Mouse (Mus musculus) CH12.LX (cell line): ENCODE measurements at regions not wholly inside any gene's neighbourhood (a gene's known extent, or its start where the extent isn't known, plus 50 kb on each side); places are given as distances from the start of the nearest gene placed in this dataset.

Source experiments
- DNase-seq: peaks from one replicate; pipeline ENCODE4 v3.0.0-alpha.2; 2013; ENCODE audit errors: extremely low read depth
- H3K27ac ChIP-seq: 2 replicates; pipeline ENCODE4 v1.5.1; 2012; ENCODE audit warnings: low read depth, mild to moderate bottlenecking, control low read depth, moderate library complexity; ENCODE audit not compliant: insufficient read depth
- H3K27me3 ChIP-seq: replicated peaks from 2 replicates; pipeline ENCODE3; 2012; ENCODE audit warnings: inconsistent platforms
- H3K36me3 ChIP-seq, 2 experiments: replicated peaks in 1 of 2; 2 replicates each; pipeline versions ENCODE3 to v1.6.1; 2012; ENCODE audit warnings: inconsistent platforms in 1 of 2, low read length in 1 of 2, mild to moderate bottlenecking in 1 of 2, mixed read lengths in 1 of 2, moderate library complexity in 1 of 2; ENCODE audit not compliant: control insufficient read depth in 1 of 2, insufficient read depth in 1 of 2
- H3K4me1 ChIP-seq, 2 experiments: 2 replicates each; pipeline ENCODE4 v1.6.1; 2012; ENCODE audit warnings: inconsistent platforms in 1 of 2, moderate library complexity in 1 of 2; ENCODE audit not compliant: insufficient read depth in 2 of 2, control insufficient read depth in 1 of 2
- H3K4me2 ChIP-seq: 2 replicates; pipeline ENCODE4 v1.6.1; 2012; ENCODE audit warnings: low read depth, mild to moderate bottlenecking, control low read depth; ENCODE audit not compliant: poor library complexity, insufficient read depth, severe bottlenecking
- H3K4me3 ChIP-seq, 3 experiments: fragments of 150-350 bp in 1 of 3; sonication (generic) in 1 of 3; replicated peaks in 1 of 3; 2 replicates each; pipeline versions ENCODE3 to v1.5.1; 2011 to 2012; ENCODE audit warnings: low read depth in 2 of 3, low read length in 2 of 3, mild to moderate bottlenecking in 2 of 3, moderate library complexity in 2 of 3, control low read depth in 1 of 3, improper control_type of control experiment in 1 of 3, inconsistent platforms in 1 of 3, mixed read lengths in 1 of 3; ENCODE audit not compliant: poor library complexity in 1 of 3
- H3K79me2 ChIP-seq: replicated peaks from 2 replicates; pipeline ENCODE4 v1.6.1; 2012; ENCODE audit warnings: mild to moderate bottlenecking, moderate library complexity; ENCODE audit not compliant: control insufficient read depth, poor library complexity, insufficient read depth, severe bottlenecking; ENCODE audit errors: extremely low read depth
- H3K9ac ChIP-seq: 2 replicates; pipeline ENCODE4 v1.6.1; 2012; ENCODE audit warnings: low read depth, mild to moderate bottlenecking, control low read depth, moderate library complexity; ENCODE audit not compliant: insufficient read depth
- H3K9me3 ChIP-seq: replicated peaks from 2 replicates; pipeline ENCODE3; 2012; ENCODE audit warnings: low read length, inconsistent platforms, mixed read lengths
- CTCF ChIP-seq, 2 experiments: IDR thresholded peaks in 1 of 2; conservative IDR thresholded peaks in 1 of 2; 2 replicates each; pipeline ENCODE4 v1.5.1; 2011 to 2012; ENCODE audit warnings: low read depth in 2 of 2, low read length in 2 of 2, improper control_type of control experiment in 1 of 2, inconsistent platforms in 1 of 2, mild to moderate bottlenecking in 1 of 2, moderate library complexity in 1 of 2
- E2F4 ChIP-seq: IDR thresholded peaks from 2 replicates; pipeline ENCODE4 v1.6.1; 2011; ENCODE audit warnings: low read depth, low read length, improper control_type of control experiment; ENCODE audit not compliant: insufficient replicate concordance
- EP300 ChIP-seq: IDR thresholded peaks from 2 replicates; pipeline ENCODE4 v1.6.1; 2011; ENCODE audit warnings: low read length, improper control_type of control experiment
- HCFC1 ChIP-seq: IDR thresholded peaks from 2 replicates; pipeline ENCODE4 v1.6.1; 2012; ENCODE audit warnings: low read depth, mild to moderate bottlenecking, inconsistent platforms, low read length, improper control_type of control experiment
- JUND ChIP-seq: conservative IDR thresholded peaks from 2 replicates; pipeline ENCODE4 v1.6.1; 2011; ENCODE audit warnings: low read depth, low read length, improper control_type of control experiment
- MAFK ChIP-seq: IDR thresholded peaks from 2 replicates; pipeline ENCODE4 v1.6.1; 2011; ENCODE audit warnings: low read length, improper control_type of control experiment; ENCODE audit not compliant: insufficient replicate concordance
- NRF1 ChIP-seq: IDR thresholded peaks from 2 replicates; pipeline ENCODE4 v1.6.1; 2014; ENCODE audit warnings: low read depth, mild to moderate bottlenecking, inconsistent platforms, low read length, improper control_type of control experiment, moderate library complexity
- POLR2A ChIP-seq: IDR thresholded peaks from 2 replicates; pipeline ENCODE4 v1.6.1; 2011; ENCODE audit warnings: low read depth, mild to moderate bottlenecking, improper control_type of control experiment, low read length
- RAD21 ChIP-seq: IDR thresholded peaks from 2 replicates; pipeline ENCODE4 v1.6.1; 2011; ENCODE audit warnings: low read depth, mild to moderate bottlenecking, low read length, improper control_type of control experiment, moderate library complexity
- SIN3A ChIP-seq: IDR thresholded peaks from 2 replicates; pipeline ENCODE4 v1.6.1; 2012; ENCODE audit warnings: low read length, improper control_type of control experiment, inconsistent platforms
- SMC3 ChIP-seq: IDR thresholded peaks from 2 replicates; pipeline ENCODE4 v1.6.1; 2011; ENCODE audit warnings: low read depth, low read length, improper control_type of control experiment
- USF1 ChIP-seq: IDR thresholded peaks from 2 replicates; pipeline ENCODE4 v1.6.1; 2014; ENCODE audit warnings: low read depth, mild to moderate bottlenecking, inconsistent platforms, low read length, improper control_type of control experiment
- ZC3H11A ChIP-seq: IDR thresholded peaks from 2 replicates; pipeline ENCODE4 v1.6.1; 2012; ENCODE audit warnings: low read depth, mild to moderate bottlenecking, inconsistent platforms, low read length, improper control_type of control experiment
- ZKSCAN1 ChIP-seq: IDR thresholded peaks from 2 replicates; pipeline ENCODE4 v1.6.1; 2012; ENCODE audit warnings: low read depth, inconsistent platforms, low read length, improper control_type of control experiment, borderline replicate concordance
- dilution Hi-C: fragments of 300-500 bp; cut with MboI; formaldehyde crosslinking; loops from 2 replicates; pipeline ENCODE4 v1.14.3; 2020; ENCODE audit warnings: low sequenced_read_pairs; ENCODE audit not compliant: extremely low pct_unique_long_range_greater_than_20kb, extremely low pct_ligation_motif_present
- in situ Hi-C: fragments of 300-500 bp; cut with MboI; formaldehyde crosslinking; loops from 3 replicates; pipeline ENCODE4 v1.14.3; 2019; ENCODE audit warnings: low sequenced_read_pairs, low pct_ligation_motif_present, low pct_unique_long_range_greater_than_20kb, mixed read lengths

DNA sequence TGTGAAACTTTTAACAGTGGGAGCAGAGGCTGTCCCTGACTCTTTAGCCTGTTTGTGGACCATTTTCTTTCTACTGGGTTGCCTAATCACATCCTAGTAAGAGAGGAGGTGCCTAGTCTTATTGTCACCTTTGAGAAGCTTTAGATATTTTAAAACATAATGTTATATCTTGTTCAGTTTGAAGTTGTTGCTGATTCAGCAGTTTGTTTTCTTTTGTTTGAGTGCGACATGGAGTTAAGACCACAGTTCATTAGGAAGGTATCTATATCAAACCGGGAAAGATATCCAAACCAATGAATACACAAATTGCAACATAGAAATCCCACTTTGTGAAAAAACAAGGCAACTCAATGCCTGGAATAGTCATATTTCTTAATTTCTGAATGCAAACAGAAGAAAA is 359.5 kb upstream of the 2610001J05Rik start:
- Histone ChIP-seq H3K4me3 (no peak overlapping the region), H3K4me2 (no peak overlapping the region), H3K27me3 (no peaks in the 10 kb centered on the region), H3K4me1 (no peaks in the 10 kb centered on the region), H3K79me2 (no peaks in the 10 kb centered on the region), H3K9me3 (no peaks in the 10 kb centered on the region), H3K9ac (no peak overlapping the region), H3K27ac (no peak overlapping the region), H3K36me3 (no peaks in the 10 kb centered on the region)
- in situ Hi-C loops (no loop called here), dilution Hi-C loops (no loop called here)
- no peak for DNase-seq
- TF ChIP-seq EP300: no peak
- peak; percentile 78; the same call in 1 of the 2 replicates for TF ChIP-seq MAFK
- no peak for TF ChIP-seq POLR2A

DNA sequence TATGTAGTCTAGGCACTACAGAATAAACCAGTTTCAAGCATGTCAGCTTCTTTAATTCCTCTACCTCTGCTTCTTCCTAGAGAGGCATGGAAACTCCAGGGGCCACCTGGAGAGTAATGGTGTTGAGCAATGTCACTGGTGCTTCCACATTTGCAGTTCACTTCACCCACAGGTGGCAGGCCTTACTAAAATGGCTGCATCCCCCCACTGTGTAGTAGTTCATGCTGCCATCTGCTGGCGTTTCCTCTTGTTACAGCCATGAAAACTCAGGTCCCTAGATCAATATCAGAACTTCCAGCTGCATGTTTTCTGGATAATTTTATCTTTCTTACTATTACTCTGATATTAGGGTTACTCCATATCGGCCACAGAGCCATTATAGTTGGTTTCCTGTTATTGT is 336.2 kb upstream of the 2610001J05Rik start:
- Histone ChIP-seq H3K27ac (no peak overlapping the region), H3K79me2 (no peaks in the 10 kb centered on the region), H3K4me1 (peaks cover 0 to 5% of the 10 kb centered on the region in 2 experiments; a peak in 2 of 4 replicates), H3K27me3 (no peaks in the 10 kb centered on the region), H3K9me3 (no peaks in the 10 kb centered on the region), H3K36me3 (no peaks in the 10 kb centered on the region), H3K4me2 (no peak overlapping the region), H3K9ac (no peak overlapping the region), H3K4me3 (no peak overlapping the region)
- dilution Hi-C loops: no loop called here
- in situ Hi-C loops: no loop called here
- peak; percentile 17 to 97; a peak in 3 of 4 replicates for TF ChIP-seq CTCF (conservative IDR thresholded peaks at IDR 0.05 in 1 of 2, IDR thresholded peaks at IDR 0.05 in 1 of 2; ENCODE audit: low read depth in 2 of 2, low read length in 2 of 2)
- TF ChIP-seq USF1: no peak
- TF ChIP-seq SMC3: peak; percentile 93
- peak; percentile 88 for TF ChIP-seq RAD21
- no peak for TF ChIP-seq E2F4
- 0 out of 2 replicates have a peak, but pooled peaks have one; percentile 21 for TF ChIP-seq SIN3A
- TF ChIP-seq ZC3H11A: peak; percentile 69
- TF ChIP-seq, all 38 proteins: peak for 5
- peak; percentile 79 for DNase-seq

DNA sequence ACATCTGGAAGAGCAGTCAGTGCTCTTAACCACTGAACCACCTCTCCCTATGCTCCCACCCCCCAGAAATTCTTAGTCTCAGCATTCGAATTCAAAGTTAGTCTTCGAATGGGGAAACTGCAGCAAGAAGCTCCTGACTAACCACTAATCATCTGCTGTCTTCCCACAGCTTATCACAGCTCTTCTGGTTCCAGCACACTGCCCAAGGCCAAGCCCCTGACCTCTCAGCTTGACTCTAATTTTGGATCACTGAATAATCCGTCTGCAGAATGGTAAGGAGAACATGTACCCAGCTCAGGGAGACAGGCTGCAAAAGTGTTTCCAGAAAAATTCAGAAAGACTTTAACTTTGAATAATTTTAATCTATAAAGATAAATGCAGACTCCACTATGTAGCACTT is 325.8 kb upstream of the 2610001J05Rik start:
- H3K4me3 ChIP-seq: no peak overlapping the region
- H3K9ac ChIP-seq: no peak overlapping the region
- no peak for TF ChIP-seq JUND
- TF ChIP-seq NRF1: no peak
- TF ChIP-seq ZKSCAN1: no peak
- no peak for TF ChIP-seq HCFC1
- dilution Hi-C loops: no loop called here
- no peak overlapping the region for H3K4me2 ChIP-seq
- H3K27me3 ChIP-seq: no peaks in the 10 kb centered on the region
- in situ Hi-C loops: no loop called here
- H3K36me3 ChIP-seq: no peaks in the 10 kb centered on the region
- DNase-seq: no peak
- no peaks in the 10 kb centered on the region for H3K79me2 ChIP-seq
- H3K9me3 ChIP-seq: peaks cover 2% of the 10 kb centered on the region
- H3K27ac ChIP-seq: no peak overlapping the region
- H3K4me1 ChIP-seq: no peaks in the 10 kb centered on the region
